In genomic region chr12:91849045-91849467, GRCm38 (mm10) we compare ENCODE assay signal across 8 mouse cellular contexts. TPM values are rescaled to one million over a fixed set of nuclear protein-coding genes. Genes with fewer than 3 reads are reported as not detected.
DNase-seq lines count a peak whose midpoint lies in the region; ATAC-seq lines count a peak whose summit lies in the region.

TSS of gene Sel1l (minus strand) at chr12:91849157.

- no peaks in the 10 kb centered on the region for H3K9me3 ChIP-seq in heart, embryonic 13.5 days
- H3K9me3 ChIP-seq in liver, embryonic 12.5 days (replicated peaks): no peaks in the 10 kb centered on the region
- no peaks in the 10 kb centered on the region for H3K9me3 ChIP-seq in stomach, embryonic 15.5 days

- peak within 1 kb of the TSS; percentile 88 for H3K4me3 ChIP-seq in brown adipose tissue, adult 24 weeks (ENCODE audit: insufficient read depth, low read depth, low read length)
- H3K4me3 ChIP-seq in heart, embryonic 13.5 days: peak within 1 kb of the TSS; percentile 95
- H3K4me3 ChIP-seq in liver, embryonic 12.5 days: peak within 1 kb of the TSS; percentile 88
- peak within 1 kb of the TSS; percentile 78 for H3K4me3 ChIP-seq in stomach, embryonic 15.5 days (replicated peaks)

- peak; percentile 100 for ATAC-seq in heart, embryonic 13.5 days (ENCODE audit: extremely low read depth, insufficient number of reproducible peaks, low FRiP score, low TSS enrichment)
- peak; percentile 100 for ATAC-seq in liver, embryonic 12.5 days
- ATAC-seq in stomach, embryonic 15.5 days (ENCODE audit: insufficient read depth, low FRiP score, low read depth): peak; percentile 99

- H3K9ac ChIP-seq in heart, embryonic 13.5 days: peak within 1 kb of the TSS; percentile 96
- peak within 1 kb of the TSS; percentile 92 for H3K9ac ChIP-seq in liver, embryonic 12.5 days
- H3K9ac ChIP-seq in stomach, embryonic 15.5 days: peak within 1 kb of the TSS; percentile 68

- H3K36me3 ChIP-seq in heart, embryonic 13.5 days: peaks cover 1% of the 10 kb centered on the region
- peaks cover 2% of the 10 kb centered on the region; the same call in 1 of the 2 replicates for H3K36me3 ChIP-seq in liver, embryonic 12.5 days
- no peaks in the 10 kb centered on the region for H3K36me3 ChIP-seq in stomach, embryonic 15.5 days

- H3K27me3 ChIP-seq in heart, embryonic 13.5 days (replicated peaks): 0 out of 2 replicates have a peak, but pooled peaks cover 4% of the 10 kb centered on the region
- 0 out of 2 replicates have a peak, but pooled peaks cover 3% of the 10 kb centered on the region for H3K27me3 ChIP-seq in liver, embryonic 12.5 days (replicated peaks)
- no peaks in the 10 kb centered on the region for H3K27me3 ChIP-seq in stomach, embryonic 15.5 days (replicated peaks)

- 1% methylated on average over 35 of the region's 35 CpGs for WGBS in heart, embryonic 13.5 days
- WGBS in liver, embryonic 12.5 days (ENCODE audit: insufficient replicate concordance): under 1% methylated on average over 31 of the region's 35 CpGs
- WGBS in stomach, embryonic 15.5 days: under 1% methylated on average over 35 of the region's 35 CpGs

- H3K4me2 ChIP-seq in heart, embryonic 13.5 days: peak within 1 kb of the TSS; percentile 84
- H3K4me2 ChIP-seq in liver, embryonic 12.5 days: peak within 1 kb of the TSS; percentile 93
- H3K4me2 ChIP-seq in stomach, embryonic 15.5 days: peak within 1 kb of the TSS; percentile 65

- H3K4me1 ChIP-seq in brown adipose tissue, adult 24 weeks (ENCODE audit: control insufficient read depth, insufficient read depth, insufficient read length, low read length): peaks cover 3% of the 10 kb centered on the region; the same call in 1 of the 2 replicates
- H3K4me1 ChIP-seq in heart, embryonic 13.5 days: peaks cover 16% of the 10 kb centered on the region
- peaks cover 37% of the 10 kb centered on the region for H3K4me1 ChIP-seq in liver, embryonic 12.5 days
- 0 out of 2 replicates have a peak, but pooled peaks cover 3% of the 10 kb centered on the region for H3K4me1 ChIP-seq in stomach, embryonic 15.5 days

- H3K27ac ChIP-seq in brown adipose tissue, adult 24 weeks (replicated peaks; ENCODE audit: low read depth, low read length): peak within 1 kb of the TSS; percentile 16; the same call in 1 of the 2 replicates
- peak within 1 kb of the TSS; percentile 69 for H3K27ac ChIP-seq in heart, embryonic 13.5 days (replicated peaks)
- peak within 1 kb of the TSS; percentile 84 for H3K27ac ChIP-seq in liver, embryonic 12.5 days
- 0 out of 2 replicates have a peak within 1 kb of the TSS, but pooled peaks have one; percentile 33 for H3K27ac ChIP-seq in stomach, embryonic 15.5 days

- DNase-seq in CD4-positive, CD25-positive, alpha-beta regulatory T cell, adult 2 months (ENCODE audit: low read depth, low spot score): peak; percentile 99
- peak; percentile 89 for DNase-seq in fat pad, adult 2 months (ENCODE audit: extremely low read depth, low read depth, low spot score)
- DNase-seq in kidney, postnatal 10 days: peak; percentile 98
- peak; percentile 98 for DNase-seq in natural killer cell, adult 2 months (ENCODE audit: low spot score in 2 of 2)

RNA-seq across cellular contexts. Expression of gene Sel1l, which starts in this region (rescaled TPM):
- polyA plus RNA-seq in brown adipose tissue, adult 24 weeks (2012; ENCODE audit: insufficient read depth, insufficient read length, missing spikeins): 40.7 and 46.6 TPM in 2 replicates
- 63.3 and 67.1 TPM in 2 replicates for polyA plus RNA-seq in heart, embryonic 13.5 days (2015; fragmentation: Nextera tagmentation; extraction: Ambion mirVana)
- polyA plus RNA-seq in liver, embryonic 12.5 days (2016; fragmentation: Nextera tagmentation; extraction: Ambion mirVana): 38.4 and 39.5 TPM in 2 replicates
- polyA plus RNA-seq in stomach, embryonic 15.5 days (2015; fragmentation: Nextera tagmentation; extraction: Ambion mirVana): 133 and 156 TPM in 2 replicates

Comparison
In these comparisons a context has a peak if more than half of its experiments do, and no peak if none do; other contexts are left out.
1. Peak in every context shown above with its lines: DNase-seq, ATAC-seq, H3K4me3 ChIP-seq and H3K27ac ChIP-seq.
2. H3K27ac ChIP-seq: peak in every context shown above with its lines; median percentile 84 in liver, embryonic 12.5 days; 69 in heart, embryonic 13.5 days; 33 in stomach, embryonic 15.5 days; 16 in brown adipose tissue, adult 24 weeks.